8 mouse cellular contexts compared by ENCODE assay signal in genomic region chr1:74949666-74950050, GRCm38 (mm10). TPM values are rescaled to one million over a fixed set of nuclear protein-coding genes. Genes with fewer than 3 reads are reported as not detected.
DNase-seq lines count a peak whose midpoint lies in the region; ATAC-seq lines count a peak whose summit lies in the region.

No protein-coding gene starts in this region.

- H3K9ac ChIP-seq in embryonic facial prominence, embryonic 13.5 days, result no peak overlapping the region
- peak overlapping the region; percentile 94 for H3K9ac ChIP-seq in intestine, embryonic 16.5 days (ENCODE audit: low read depth, low read length)
- peak overlapping the region; percentile 53; the same call in 1 of the 2 replicates for H3K9ac ChIP-seq in liver, embryonic 16.5 days (ENCODE audit: low read depth, low read length)
- H3K9ac ChIP-seq in forebrain, embryonic 11.5 days (ENCODE audit: low read length), result no peak overlapping the region

- H3K27ac ChIP-seq in embryonic facial prominence, embryonic 13.5 days, result no peak overlapping the region
- peak overlapping the region; percentile 95 for H3K27ac ChIP-seq in intestine, embryonic 16.5 days (ENCODE audit: low read length)
- H3K27ac ChIP-seq in liver, embryonic 16.5 days (ENCODE audit: low read length), result peak overlapping the region; percentile 12; the same call in 1 of the 2 replicates
- no peak overlapping the region for H3K27ac ChIP-seq in forebrain, embryonic 11.5 days (ENCODE audit: low read depth, low read length)

- no peaks in the 10 kb centered on the region for H3K9me3 ChIP-seq in embryonic facial prominence, embryonic 13.5 days
- no peaks in the 10 kb centered on the region for H3K9me3 ChIP-seq in intestine, embryonic 16.5 days (ENCODE audit: control insufficient read depth, low read length)
- no peaks in the 10 kb centered on the region for H3K9me3 ChIP-seq in liver, embryonic 16.5 days (replicated peaks; ENCODE audit: control insufficient read depth, low read length)
- no peaks in the 10 kb centered on the region for H3K9me3 ChIP-seq in forebrain, embryonic 11.5 days (ENCODE audit: control insufficient read depth, low read length)

- DNase-seq in adrenal gland, adult 18-20 months (ENCODE audit: low spot score in 2 of 2), result peak; percentile 24 to 36
- DNase-seq in adrenal gland, adult 8-10 months, result no peak
- DNase-seq in yolk sac, embryonic 10.5 days (ENCODE audit: low spot score), result peak; percentile 88
- DNase-seq in forebrain, embryonic 11.5 days (ENCODE audit: low spot score), result no peak
- no peak for DNase-seq in layer of hippocampus, adult 9-10 months (ENCODE audit: low spot score)

- H3K27me3 ChIP-seq in embryonic facial prominence, embryonic 13.5 days, result peaks cover 99% of the 10 kb centered on the region
- H3K27me3 ChIP-seq in intestine, embryonic 16.5 days (replicated peaks; ENCODE audit: control insufficient read depth, insufficient read depth, low read length), result peaks cover 51% of the 10 kb centered on the region
- H3K27me3 ChIP-seq in liver, embryonic 16.5 days (ENCODE audit: control insufficient read depth, insufficient read depth, low read depth, low read length), result peaks cover 64% of the 10 kb centered on the region
- H3K27me3 ChIP-seq in forebrain, embryonic 11.5 days (ENCODE audit: control insufficient read depth, insufficient read depth, low read length), result peaks cover 79% of the 10 kb centered on the region

- ATAC-seq in embryonic facial prominence, embryonic 13.5 days (ENCODE audit: insufficient number of reproducible peaks, insufficient read depth, low FRiP score, low TSS enrichment, low read depth), result no peak
- peak; percentile 51 for ATAC-seq in intestine, embryonic 16.5 days
- ATAC-seq in liver, embryonic 16.5 days (ENCODE audit: low read depth), result peak; percentile 59
- no peak for ATAC-seq in forebrain, embryonic 11.5 days (replicated peaks; ENCODE audit: low FRiP score)

- 4% methylated on average over 24 of the region's 24 CpGs for WGBS in embryonic facial prominence, embryonic 13.5 days
- WGBS in intestine, embryonic 16.5 days, result 4% methylated on average over 24 of the region's 24 CpGs
- 2% methylated on average over 24 of the region's 24 CpGs for WGBS in liver, embryonic 16.5 days (ENCODE audit: insufficient replicate concordance)
- WGBS in forebrain, embryonic 11.5 days, result 3% methylated on average over 24 of the region's 24 CpGs

- H3K4me3 ChIP-seq in embryonic facial prominence, embryonic 13.5 days, result peak overlapping the region; percentile 43; the same call in 1 of the 2 replicates
- peak overlapping the region; percentile 70 for H3K4me3 ChIP-seq in intestine, embryonic 16.5 days (ENCODE audit: low read length)
- peak overlapping the region; percentile 56 for H3K4me3 ChIP-seq in liver, embryonic 16.5 days (ENCODE audit: low read depth, low read length)
- no peak overlapping the region for H3K4me3 ChIP-seq in forebrain, embryonic 11.5 days (ENCODE audit: low read depth, low read length)

- peaks cover 36% of the 10 kb centered on the region for H3K4me1 ChIP-seq in embryonic facial prominence, embryonic 13.5 days
- H3K4me1 ChIP-seq in intestine, embryonic 16.5 days (ENCODE audit: control insufficient read depth, insufficient read depth, low read length), result peaks cover 20% of the 10 kb centered on the region; the same call in 1 of the 2 replicates
- no peaks in the 10 kb centered on the region for H3K4me1 ChIP-seq in liver, embryonic 16.5 days (ENCODE audit: control insufficient read depth, low read depth, low read length)
- peaks cover 17% of the 10 kb centered on the region for H3K4me1 ChIP-seq in forebrain, embryonic 11.5 days (replicated peaks; ENCODE audit: control insufficient read depth, insufficient read depth, low read length)

- H3K4me2 ChIP-seq in embryonic facial prominence, embryonic 13.5 days, result peak overlapping the region; percentile 69
- peak overlapping the region; percentile 83 for H3K4me2 ChIP-seq in intestine, embryonic 16.5 days (ENCODE audit: low read depth, low read length)
- H3K4me2 ChIP-seq in liver, embryonic 16.5 days (ENCODE audit: low read depth, low read length), result peak overlapping the region; percentile 45
- no peak overlapping the region for H3K4me2 ChIP-seq in forebrain, embryonic 11.5 days (ENCODE audit: low read depth, low read length, severe bottlenecking)

- no peaks in the 10 kb centered on the region for H3K36me3 ChIP-seq in embryonic facial prominence, embryonic 13.5 days
- no peaks in the 10 kb centered on the region; the same call in 1 of the 2 replicates for H3K36me3 ChIP-seq in intestine, embryonic 16.5 days (ENCODE audit: control insufficient read depth, insufficient read depth, low read length)
- H3K36me3 ChIP-seq in liver, embryonic 16.5 days (ENCODE audit: control insufficient read depth, insufficient read depth), result no peaks in the 10 kb centered on the region
- H3K36me3 ChIP-seq in forebrain, embryonic 11.5 days (ENCODE audit: control insufficient read depth, insufficient read depth, low read length), result no peaks in the 10 kb centered on the region

RNA-seq across cellular contexts. Expression of gene Ihh, which starts 1.8 kb away (rescaled TPM):
- total RNA-seq in adrenal gland, adult 18-20 months (2021), result under 1 TPM; 0.13 to 0.20 TPM
- total RNA-seq in adrenal gland, adult 8-10 months (2022), result under 1 TPM in 3 of 4 experiments, not detected in 1; 0.16 to 0.20 (median 0.18) TPM
- polyA plus RNA-seq in embryonic facial prominence, embryonic 13.5 days (2015; fragmentation: Nextera tagmentation; extraction: Ambion mirVana), result 0.83 and 0.89 TPM in 2 replicates
- 25.3 and 27.9 TPM in 2 replicates for polyA plus RNA-seq in intestine, embryonic 16.5 days (2015; fragmentation: Nextera tagmentation; extraction: Ambion mirVana)
- polyA plus RNA-seq in liver, embryonic 16.5 days (2015; fragmentation: Nextera tagmentation; extraction: Ambion mirVana), result 2.6 and 4.0 TPM in 2 replicates
- 0.07 and 0.35 TPM in 2 replicates for polyA plus RNA-seq in forebrain, embryonic 11.5 days (2014; fragmentation: Nextera tagmentation; extraction: Ambion mirVana)

RNA-seq across cellular contexts. Expression of gene Cfap65, which starts 14.3 kb away (rescaled TPM):
- not detected for total RNA-seq in adrenal gland, adult 18-20 months (2021)
- total RNA-seq in adrenal gland, adult 8-10 months (2022), result under 1 TPM in 1 of 4 experiments, not detected in 3; 0.03 TPM
- polyA plus RNA-seq in embryonic facial prominence, embryonic 13.5 days (2015; fragmentation: Nextera tagmentation; extraction: Ambion mirVana), result 0.07 TPM in 1 of 2 replicates, not detected in the other
- 0.07 and 0.16 TPM in 2 replicates for polyA plus RNA-seq in intestine, embryonic 16.5 days (2015; fragmentation: Nextera tagmentation; extraction: Ambion mirVana)
- polyA plus RNA-seq in liver, embryonic 16.5 days (2015; fragmentation: Nextera tagmentation; extraction: Ambion mirVana), result not detected in 2 replicates
- polyA plus RNA-seq in forebrain, embryonic 11.5 days (2014; fragmentation: Nextera tagmentation; extraction: Ambion mirVana), result 0.11 and 0.25 TPM in 2 replicates

RNA-seq across cellular contexts. Expression of gene Cryba2, which starts 56.7 kb away (rescaled TPM):
- under 1 TPM; 0.58 to 0.76 TPM for total RNA-seq in adrenal gland, adult 18-20 months (2021)
- total RNA-seq in adrenal gland, adult 8-10 months (2022), result 1 to 10 TPM in 3 of 4 experiments, under 1 TPM in 1; 0.56 to 2.1 (median 1.4) TPM
- not detected in 2 replicates for polyA plus RNA-seq in embryonic facial prominence, embryonic 13.5 days (2015; fragmentation: Nextera tagmentation; extraction: Ambion mirVana)
- 1.5 and 2.4 TPM in 2 replicates for polyA plus RNA-seq in intestine, embryonic 16.5 days (2015; fragmentation: Nextera tagmentation; extraction: Ambion mirVana)
- not detected in 2 replicates for polyA plus RNA-seq in liver, embryonic 16.5 days (2015; fragmentation: Nextera tagmentation; extraction: Ambion mirVana)
- not detected in 2 replicates for polyA plus RNA-seq in forebrain, embryonic 11.5 days (2014; fragmentation: Nextera tagmentation; extraction: Ambion mirVana)

Comparison
In these comparisons a context has a peak if more than half of its experiments do, and no peak if none do; other contexts are left out.
1. DNase-seq: peak in adrenal gland, adult 18-20 months (2 of 2) and yolk sac, embryonic 10.5 days (single experiment); none in adrenal gland, adult 8-10 months (single experiment), forebrain, embryonic 11.5 days (single experiment) and layer of hippocampus, adult 9-10 months (single experiment).
2. ATAC-seq: peak in intestine, embryonic 16.5 days (single experiment) and liver, embryonic 16.5 days (single experiment); none in embryonic facial prominence, embryonic 13.5 days (single experiment) and forebrain, embryonic 11.5 days (single experiment).
3. H3K27ac ChIP-seq: peak in intestine, embryonic 16.5 days (single experiment) and liver, embryonic 16.5 days (single experiment); none in embryonic facial prominence, embryonic 13.5 days (single experiment) and forebrain, embryonic 11.5 days (single experiment).
4. H3K9ac ChIP-seq: peak in intestine, embryonic 16.5 days (single experiment) and liver, embryonic 16.5 days (single experiment); none in embryonic facial prominence, embryonic 13.5 days (single experiment) and forebrain, embryonic 11.5 days (single experiment).